In genomic region chr4:53158634-53159033, GRCm38 (mm10) we compare ENCODE assay signal across 8 mouse cellular contexts. TPM values are rescaled to one million over a fixed set of nuclear protein-coding genes. Genes with fewer than 3 reads are reported as not detected.
DNase-seq lines count a peak whose midpoint lies in the region; ATAC-seq lines count a peak whose summit lies in the region.

No protein-coding gene starts in this region.

- peak; percentile 49; the same call in 1 of the 2 replicates for ATAC-seq in hindbrain, embryonic 13.5 days (ENCODE audit: low FRiP score)

- peaks cover 16% of the 10 kb centered on the region for H3K4me1 ChIP-seq in hindbrain, embryonic 13.5 days (replicated peaks)

- H3K4me3 ChIP-seq in hindbrain, embryonic 13.5 days, result peak overlapping the region; percentile 66

- peak overlapping the region; percentile 87 for H3K4me2 ChIP-seq in hindbrain, embryonic 13.5 days

- H3K9me3 ChIP-seq in hindbrain, embryonic 13.5 days, result no peaks in the 10 kb centered on the region

- peak overlapping the region; percentile 72 for H3K9ac ChIP-seq in hindbrain, embryonic 13.5 days

- H3K36me3 ChIP-seq in hindbrain, embryonic 13.5 days, result no peaks in the 10 kb centered on the region

- peaks cover 19% of the 10 kb centered on the region for H3K27me3 ChIP-seq in hindbrain, embryonic 13.5 days

- DNase-seq in NIH3T3 (ENCODE audit: low read depth), result peak; percentile 16
- DNase-seq in cerebellum, postnatal 14 days, result peak; percentile 63 to 69
- peak; percentile 68 for DNase-seq in frontal cortex, postnatal 14 days (ENCODE audit: low spot score in 2 of 2)
- DNase-seq in layer of hippocampus, postnatal 36 days, result peak; percentile 81 to 84
- DNase-seq in lung, postnatal 25 days (ENCODE audit: low spot score), result peak; percentile 92
- peak; percentile 33 for DNase-seq in retina, adult 2 months (ENCODE audit: low read depth, low spot score)
- peak; percentile 84 to 87 for DNase-seq in thymus, postnatal 36 days

- H3K27ac ChIP-seq in hindbrain, embryonic 13.5 days, result peak overlapping the region; percentile 74; the same call in 1 of the 2 replicates

- WGBS in hindbrain, embryonic 13.5 days, result 1% methylated on average over 18 of the region's 18 CpGs

RNA-seq across cellular contexts. Expression of gene Abca1, which starts 1.1 kb away (rescaled TPM):
- polyA plus RNA-seq in hindbrain, embryonic 13.5 days (2015; fragmentation: Nextera tagmentation; extraction: Ambion mirVana), result 10.0 and 10.3 TPM in 2 replicates
- total RNA-seq in layer of hippocampus, postnatal 36 days (2021), result 10 to 100 TPM; 21.3 to 21.4 TPM

Comparison
In these comparisons a context has a peak if more than half of its experiments do, and no peak if none do; other contexts are left out.
1. Peak in every context shown above with its lines: DNase-seq, ATAC-seq, H3K4me3 ChIP-seq and H3K27ac ChIP-seq.
2. DNase-seq: peak in every context shown above with its lines; median percentile 92 in lung, postnatal 25 days; 86 in thymus, postnatal 36 days; 82 in layer of hippocampus, postnatal 36 days; 68 in frontal cortex, postnatal 14 days; 66 in cerebellum, postnatal 14 days; 33 in retina, adult 2 months; 16 in NIH3T3.